Mouse (Mus musculus): ENCODE measurements around the gene Fcho1.
A peak's percentile ranks its signal among the peaks of the same experiment; 100 is the strongest.
"Not testable (repeated sequence)": the region's sequence is repeated elsewhere in the genome, so short reads cannot be mapped to it uniquely, and the experiment has no call there.

The Fcho1 gene

DNA sequence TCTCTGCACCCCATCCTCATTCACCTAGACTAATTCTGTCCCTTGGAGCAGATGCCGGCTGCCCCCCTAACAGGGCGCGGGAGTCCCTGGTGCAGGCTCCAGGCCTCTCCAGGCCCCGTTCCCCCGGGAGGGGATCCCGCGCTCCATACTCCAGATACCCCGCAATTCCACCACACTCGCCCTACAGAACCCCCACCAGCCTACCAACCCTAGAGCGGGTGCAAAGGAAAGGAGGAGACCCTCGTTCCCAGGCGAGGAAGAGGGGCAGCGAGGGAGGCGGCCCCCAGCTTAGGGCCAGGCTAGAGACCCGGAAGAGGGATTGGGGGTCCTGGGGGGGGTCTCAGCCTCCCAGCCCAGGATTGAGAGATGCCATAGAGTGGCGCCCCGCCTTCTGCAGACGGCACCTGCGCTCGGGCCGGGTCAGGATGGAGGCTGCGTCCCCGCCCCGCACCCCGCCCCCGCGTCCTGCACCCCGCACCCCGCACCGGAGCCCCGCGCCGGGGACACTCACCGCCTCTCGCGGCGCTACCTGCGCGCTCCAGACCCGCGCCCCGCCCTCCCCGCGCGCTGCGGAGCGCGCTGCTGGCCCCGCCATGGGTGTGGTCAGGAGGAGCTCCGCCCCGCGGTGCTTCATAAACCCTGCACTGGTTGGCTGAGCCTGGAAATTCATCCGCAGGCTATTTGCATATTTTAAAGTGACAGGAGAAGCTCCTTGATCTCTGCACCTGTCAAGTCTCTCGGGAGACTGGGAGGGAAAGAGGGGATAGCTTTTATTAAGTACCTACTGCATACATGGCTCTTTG lies at the start of gene Fcho1:
TSS of gene Fcho1 (minus strand) at position 595 of the 803 bp plus-strand sequence.
- peak; percentile 92 to 94 for DNase-seq (ENCODE audit: low spot score in 2 of 2)

DNA sequence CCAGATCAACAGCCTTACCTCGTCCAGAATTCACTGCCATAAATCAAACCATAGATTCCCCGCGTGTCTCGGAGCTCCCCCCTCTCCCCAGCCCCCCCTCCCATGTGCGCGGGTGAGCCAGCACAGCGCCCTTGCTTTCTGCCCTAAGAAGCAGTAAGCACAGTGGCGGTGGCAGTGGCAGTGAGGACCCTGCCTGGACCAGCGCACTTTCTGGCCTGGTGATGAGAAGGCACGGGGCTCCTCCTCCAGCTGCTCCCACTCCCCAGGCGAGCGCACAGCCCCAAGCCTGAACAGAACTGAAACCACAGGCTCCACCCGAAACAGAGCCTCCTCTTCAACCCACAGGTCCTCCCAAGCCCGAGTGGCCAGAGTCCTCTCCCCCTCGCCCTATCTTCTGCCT lies 45.8 kb upstream of the Fcho1 start:
- no peak for DNase-seq (ENCODE audit: low spot score in 2 of 2)

DNA sequence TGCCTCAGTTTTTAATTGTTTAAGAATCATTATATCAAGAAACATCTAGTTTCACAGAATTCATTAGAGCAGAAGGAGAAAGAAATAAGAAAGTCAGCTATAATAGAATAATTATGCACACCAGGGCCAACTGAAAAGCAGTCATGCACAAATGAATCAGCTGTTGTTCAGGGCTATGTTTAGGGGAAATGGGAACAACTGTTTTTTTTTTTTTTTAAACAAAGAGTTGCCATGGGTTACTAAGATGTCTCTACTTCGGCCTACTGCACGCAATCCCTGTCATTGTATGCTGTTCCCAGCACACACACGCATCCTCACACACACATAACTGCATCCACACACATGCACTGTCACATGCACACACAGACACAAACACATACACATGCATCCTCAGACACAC lies 33.3 kb upstream of the Fcho1 start:
- DNase-seq (ENCODE audit: low spot score in 2 of 2), result no peak

DNA sequence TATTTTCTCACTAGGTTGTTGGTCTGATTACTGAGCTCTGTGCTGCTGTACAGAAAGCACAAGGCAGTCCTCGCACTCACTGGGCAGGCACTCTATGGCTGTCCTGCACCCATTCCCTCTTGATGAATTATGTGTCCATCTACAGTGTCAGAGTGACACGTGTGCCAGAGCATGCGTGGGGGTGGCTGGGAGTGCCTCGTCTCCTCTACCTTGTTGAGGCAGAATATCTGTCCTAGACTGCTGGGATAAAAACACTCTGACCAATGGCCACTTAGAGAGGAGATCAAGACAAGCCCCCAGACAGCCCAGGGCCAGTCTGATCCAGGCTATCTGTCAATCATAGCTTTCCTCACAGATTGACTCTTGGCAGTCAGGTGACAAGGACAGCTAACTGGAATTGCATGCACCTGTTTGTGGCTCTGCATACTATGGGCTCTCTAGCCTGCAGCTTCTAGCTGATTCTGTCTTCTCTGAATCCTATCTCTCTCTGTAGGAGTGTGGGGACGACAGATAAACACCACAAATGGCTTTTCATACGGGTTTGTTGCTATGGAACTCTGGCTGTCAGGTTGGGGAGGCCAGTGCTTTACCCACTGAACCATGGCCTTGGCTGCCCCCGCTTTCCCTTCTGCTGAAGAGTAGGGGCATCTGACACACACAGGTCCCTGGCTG lies 27.5 kb upstream of the Fcho1 start:
- not testable (repeated sequence) for DNase-seq (ENCODE audit: low spot score in 2 of 2)

DNA sequence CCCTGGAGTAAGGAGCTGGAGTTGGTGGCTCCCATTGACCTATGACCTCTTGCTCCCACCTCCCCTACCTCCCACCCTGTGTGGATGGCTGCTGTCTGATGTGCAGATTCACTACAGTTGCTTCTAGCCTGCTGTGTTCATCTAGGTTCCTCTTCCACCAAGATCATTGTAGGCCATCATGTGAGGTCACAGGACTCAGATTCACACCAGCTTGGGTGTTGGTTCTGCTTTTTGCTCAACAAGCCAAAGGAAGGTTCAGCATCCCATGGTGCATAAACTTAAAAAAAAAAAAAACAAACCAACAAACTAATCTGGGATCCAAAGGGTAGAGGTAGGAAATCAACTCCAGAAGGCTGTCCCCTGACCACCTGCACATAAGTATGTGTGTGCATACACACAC lies 26.7 kb upstream of the Fcho1 start:
- not testable (repeated sequence) for DNase-seq (ENCODE audit: low spot score in 2 of 2)

DNA sequence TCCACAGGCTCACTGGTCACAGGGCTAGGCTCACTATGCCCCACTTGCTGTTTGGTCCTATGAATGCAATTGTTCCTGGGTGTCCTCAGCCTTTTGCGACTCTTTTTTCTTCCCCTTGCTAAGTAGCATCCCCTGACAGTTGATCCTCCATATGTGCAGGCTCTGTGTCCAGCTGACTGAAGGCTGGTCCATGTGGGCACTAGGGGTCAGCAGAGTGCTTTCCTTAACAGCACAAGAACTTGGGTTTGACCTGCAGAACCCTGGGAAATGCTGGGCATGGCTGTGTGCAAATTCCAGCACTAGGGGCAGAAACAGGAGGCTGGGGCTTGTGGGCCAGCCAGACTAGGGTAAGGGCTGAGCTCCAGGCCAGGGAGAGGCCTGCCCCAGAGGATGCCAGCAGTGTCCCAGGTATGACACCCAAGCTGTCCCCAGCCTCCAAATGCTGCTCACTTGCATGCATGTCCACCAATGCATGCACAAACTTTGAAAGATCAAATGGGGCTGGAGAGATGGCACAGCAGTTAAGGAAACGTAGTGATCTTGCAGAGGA lies 25.9 kb upstream of the Fcho1 start:
- DNase-seq (ENCODE audit: low spot score in 2 of 2), result peak; percentile 33 to 43

DNA sequence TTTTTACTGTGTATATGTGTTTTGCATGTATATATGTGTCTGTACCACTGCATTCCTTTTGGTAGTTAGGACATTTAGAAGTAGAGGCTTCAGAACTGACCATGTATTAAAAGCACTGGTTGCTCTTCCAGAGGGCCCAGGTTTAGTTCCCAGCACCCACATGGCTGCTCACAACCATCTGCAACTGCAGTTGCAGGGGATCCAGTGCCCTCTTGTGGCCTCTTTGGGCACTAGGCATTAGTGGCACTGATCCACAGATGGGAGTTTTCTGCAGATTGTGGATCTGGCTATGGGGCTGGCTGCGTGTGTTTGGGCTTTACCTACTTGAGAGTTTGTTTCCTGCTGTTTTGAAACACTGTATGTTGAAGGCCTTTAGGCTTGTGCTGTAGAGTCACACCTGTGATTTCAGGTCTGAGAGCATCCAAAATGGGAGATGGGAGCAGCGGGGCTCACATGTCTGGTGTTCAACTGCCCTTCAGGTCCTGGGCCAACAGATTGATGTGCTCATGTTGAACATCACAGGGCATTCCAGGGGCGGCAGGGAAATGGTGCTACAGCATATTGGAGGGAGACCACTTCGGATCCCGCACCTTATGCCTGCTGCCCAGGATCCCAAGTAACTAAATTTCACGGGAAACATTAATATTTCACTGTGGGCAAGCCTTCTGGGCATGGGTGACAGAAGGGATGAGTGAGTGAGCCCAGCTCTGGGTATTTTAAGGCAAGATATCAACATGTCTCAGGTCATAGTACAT lies 24.0 kb upstream of the Fcho1 start:
- peak in 1 of 2 experiments; percentile 11 for DNase-seq (ENCODE audit: low spot score in 2 of 2)

DNA sequence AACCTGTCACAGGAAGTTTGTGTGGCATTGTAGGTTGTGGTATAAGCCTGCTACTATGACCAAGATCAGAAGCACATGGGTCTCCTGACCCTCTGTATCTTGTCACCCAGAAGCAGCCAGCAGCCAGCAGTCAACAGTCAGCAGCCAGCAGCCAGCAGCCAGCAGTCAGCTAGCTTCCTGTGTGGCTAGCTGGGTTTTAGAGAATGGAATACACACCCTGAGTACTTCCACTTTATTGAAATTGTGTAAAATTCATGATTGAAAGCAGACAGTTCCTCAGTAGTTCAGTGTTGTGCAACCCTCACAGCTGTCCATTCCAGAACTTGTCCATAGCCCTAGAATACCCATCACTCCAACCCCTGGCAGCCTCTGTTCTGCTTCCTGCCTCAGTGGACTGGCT lies 21.6 kb upstream of the Fcho1 start:
- DNase-seq (ENCODE audit: low spot score in 2 of 2), result peak in 1 of 2 experiments; percentile 8

DNA sequence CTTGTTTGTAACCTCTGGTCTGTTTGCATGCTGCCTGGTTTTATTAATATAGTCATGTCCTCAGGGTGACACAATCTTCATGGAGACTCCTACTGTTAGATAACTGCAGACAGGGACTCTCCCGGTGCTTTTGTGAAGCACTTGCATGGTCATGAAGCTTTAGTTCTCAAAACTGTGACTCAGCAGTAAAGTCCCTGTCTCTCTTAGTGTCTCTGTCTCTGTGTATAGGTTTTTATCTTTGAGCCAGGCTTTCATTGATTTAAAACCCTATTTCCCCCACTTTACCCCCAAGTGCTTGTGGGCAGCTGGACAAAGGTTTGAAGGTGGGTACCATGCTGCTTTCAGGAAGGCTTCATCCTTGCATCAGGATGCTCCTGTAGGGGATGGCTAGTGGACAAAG lies 19.8 kb upstream of the Fcho1 start:
- DNase-seq (ENCODE audit: low spot score in 2 of 2), result no peak

DNA sequence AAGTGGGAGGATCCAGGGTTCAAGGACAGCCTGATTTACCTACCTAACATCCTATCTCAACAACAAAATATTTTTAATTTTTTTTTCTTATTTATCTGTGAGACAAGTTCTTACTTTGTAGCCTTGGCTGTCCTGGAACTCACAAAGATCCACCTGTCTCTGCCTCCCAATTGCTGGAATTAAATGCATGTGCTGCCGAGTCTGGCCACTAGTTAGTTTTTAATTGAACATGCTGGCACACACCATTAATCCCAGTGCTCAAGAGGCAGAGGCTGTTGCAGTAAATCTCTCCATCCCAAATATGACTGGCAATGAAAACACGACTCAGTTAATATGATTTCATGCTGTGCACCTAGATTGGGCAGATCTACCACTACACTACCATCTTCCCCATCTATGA lies 17.3 kb upstream of the Fcho1 start:
- DNase-seq (ENCODE audit: low spot score in 2 of 2), result no peak

DNA sequence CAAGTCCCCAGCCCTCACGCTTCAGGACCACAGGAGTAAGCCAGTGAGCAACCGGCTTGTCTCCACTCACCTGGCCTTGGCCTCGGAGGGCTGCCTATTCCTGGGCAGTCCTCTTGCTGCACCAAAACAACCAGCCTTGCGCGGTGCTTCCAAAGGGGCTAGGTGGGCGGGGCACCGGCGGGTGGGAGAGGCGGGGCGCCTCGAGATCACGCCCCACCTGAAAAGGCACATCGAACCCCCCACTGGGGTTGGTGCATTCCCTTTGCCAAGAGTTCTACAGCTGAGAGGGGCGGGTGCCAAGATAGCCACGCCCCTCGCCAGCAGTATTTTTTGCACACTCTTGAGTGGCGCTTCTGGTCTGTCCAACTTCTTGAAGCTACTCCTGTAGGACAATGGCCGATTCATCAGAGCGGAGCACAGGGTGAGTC lies 16.2 kb upstream of the Fcho1 start:
- no peak for DNase-seq (ENCODE audit: low spot score in 2 of 2)

DNA sequence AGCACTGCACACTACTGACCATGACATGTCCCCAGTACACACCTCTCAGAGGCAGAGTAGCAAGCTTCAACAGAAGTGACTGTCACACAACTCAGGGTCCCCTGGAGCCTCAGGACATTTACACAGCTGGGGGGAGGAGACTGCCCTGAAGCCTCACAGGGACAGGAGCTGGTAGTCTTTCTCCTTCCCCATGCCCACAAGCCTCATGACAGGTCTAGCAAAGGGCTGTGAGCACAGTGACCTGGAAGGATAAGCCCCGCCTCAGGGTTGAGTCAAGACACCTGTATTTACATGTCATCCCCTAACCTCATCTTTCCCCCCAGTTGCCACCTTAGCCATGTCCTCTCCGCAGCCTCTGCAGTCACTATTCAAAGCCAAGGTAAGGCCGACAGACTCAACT lies 15.7 kb upstream of the Fcho1 start:
- DNase-seq (ENCODE audit: low spot score in 2 of 2), result no peak

DNA sequence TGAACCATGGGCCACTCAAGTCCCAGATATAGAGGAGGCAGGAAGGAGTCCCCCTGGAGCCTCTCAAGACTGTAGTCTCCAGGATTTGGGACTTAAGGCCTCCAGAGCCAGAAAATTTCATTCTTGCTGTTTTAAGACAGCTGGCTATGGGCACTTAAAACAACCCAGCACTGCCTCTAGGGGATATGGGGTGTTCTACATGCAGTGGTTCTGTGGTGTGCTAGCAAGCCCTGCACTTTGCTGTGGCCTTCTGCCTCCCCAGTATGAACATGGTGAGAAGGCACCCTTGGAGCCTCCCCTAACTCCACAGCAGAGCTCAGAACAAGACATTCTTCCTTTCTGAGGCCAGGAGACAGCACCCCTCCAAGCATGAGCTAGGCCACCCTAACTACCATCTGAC lies 12.8 kb upstream of the Fcho1 start:
- DNase-seq (ENCODE audit: low spot score in 2 of 2), result not testable (repeated sequence)

DNA sequence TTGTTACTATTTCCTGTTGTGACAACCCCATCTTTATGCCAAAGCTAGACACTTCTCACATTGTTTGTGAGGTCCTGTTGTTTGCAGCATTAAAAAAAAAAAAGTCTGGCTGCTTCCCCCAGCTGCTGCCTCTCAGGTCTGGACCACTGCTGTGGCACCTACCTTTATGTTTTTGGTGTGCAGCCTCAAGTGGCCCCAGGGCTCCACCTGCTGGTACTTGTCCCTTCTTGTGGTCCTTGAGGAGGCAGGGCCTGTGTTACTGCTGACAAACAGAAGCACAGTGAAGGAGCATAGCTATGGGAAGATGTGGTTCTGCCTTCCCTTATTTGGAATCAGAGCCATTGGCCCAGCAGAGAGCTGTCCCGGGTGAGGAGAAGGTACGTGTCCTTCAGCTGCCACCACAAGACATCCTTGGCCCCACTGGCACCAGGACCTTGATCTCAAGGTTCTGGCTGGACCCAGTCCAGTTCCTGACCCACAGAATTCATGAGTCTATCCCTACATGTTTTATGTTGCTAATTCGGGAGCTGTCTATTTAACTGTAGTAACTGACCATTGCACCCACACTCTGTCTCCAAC lies 6.2 kb upstream of the Fcho1 start:
- peak; percentile 73 to 76 for DNase-seq (ENCODE audit: low spot score in 2 of 2)

DNA sequence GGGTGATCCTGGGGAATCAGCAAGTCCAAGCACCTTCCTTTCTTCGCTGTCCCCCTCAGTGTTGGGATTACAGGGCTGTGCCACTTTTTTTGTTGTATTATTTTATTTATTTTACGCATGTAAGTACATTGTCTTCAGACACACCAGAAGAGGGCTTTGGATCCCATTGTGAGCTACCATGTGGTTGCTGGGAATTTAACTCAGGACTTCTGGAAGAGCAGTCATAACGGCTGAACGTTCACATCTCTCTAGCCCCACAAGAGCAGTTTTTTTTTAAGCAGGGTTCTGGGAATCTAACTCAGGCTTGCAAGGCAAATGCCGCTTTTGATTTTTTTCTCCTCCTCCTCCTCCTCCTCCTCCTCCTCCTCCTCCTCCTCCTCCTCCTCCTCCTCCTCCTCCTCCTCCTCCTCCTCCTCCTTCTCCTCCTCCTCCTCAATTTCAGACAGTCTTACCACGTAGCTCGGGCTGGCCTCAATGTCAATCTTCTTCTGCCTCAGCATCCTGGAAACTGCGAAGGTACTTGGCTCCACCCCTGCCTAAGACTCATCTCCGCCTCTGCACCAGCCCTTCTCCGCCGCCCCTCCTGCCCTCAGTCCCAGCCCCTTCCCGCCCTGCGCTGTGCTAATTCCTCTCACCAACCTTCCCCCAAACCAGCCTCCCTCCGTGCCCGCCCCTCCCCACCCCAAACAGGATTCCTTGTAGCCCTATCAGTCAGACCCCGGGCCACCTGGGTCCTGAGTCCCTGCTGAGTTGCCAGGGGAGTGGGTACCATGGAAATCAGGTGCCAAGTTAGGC lies 3.5 kb upstream of the Fcho1 start:
- peak; percentile 70 to 71 for DNase-seq (ENCODE audit: low spot score in 2 of 2)

DNA sequence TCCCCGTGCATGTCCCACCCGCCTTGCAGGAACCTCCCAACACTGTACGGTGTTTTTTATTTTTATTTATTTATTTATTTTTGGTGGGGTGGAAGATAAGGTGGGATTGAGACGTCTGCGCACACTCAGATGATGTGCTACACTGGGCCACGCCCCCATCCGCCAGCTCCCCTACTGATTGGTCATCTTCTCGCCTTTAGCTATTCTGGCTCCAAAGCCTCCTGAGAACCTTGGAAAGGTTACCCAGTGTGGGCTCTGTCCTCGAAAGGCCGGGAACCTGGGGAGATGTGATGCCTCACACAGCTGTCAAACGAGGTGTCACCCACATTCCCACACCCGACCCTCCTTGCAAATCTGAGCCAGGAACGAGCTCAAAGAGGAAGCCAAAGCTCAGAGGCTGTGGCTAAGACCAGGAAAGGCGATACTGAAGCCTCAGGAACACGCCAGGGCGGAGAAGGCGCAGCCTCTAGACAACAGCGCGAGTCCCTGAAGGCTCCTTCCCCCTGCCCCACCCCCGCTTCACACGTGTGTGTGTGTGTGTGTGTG lies 2.8 kb upstream of the Fcho1 start:
- peak; percentile 81 to 88 for DNase-seq (ENCODE audit: low spot score in 2 of 2)

DNA sequence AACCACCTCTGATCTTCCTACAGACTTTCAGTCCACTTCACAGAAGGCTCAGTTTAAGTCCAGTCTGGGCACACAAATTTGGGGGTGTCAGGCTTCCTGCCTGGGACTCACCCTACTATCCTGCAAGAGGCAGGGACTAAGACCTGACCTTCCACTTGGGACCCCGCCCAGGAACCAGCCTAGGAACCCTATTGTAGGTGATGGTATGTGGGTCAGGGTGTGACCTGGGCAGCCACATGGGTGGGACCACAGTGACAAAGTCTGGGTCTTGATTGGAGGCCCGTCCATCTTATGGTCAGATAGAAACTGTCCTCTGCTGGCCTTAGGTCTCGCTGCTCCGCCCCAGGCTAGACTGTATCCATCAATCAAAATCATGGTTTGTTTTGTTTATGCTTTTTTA lies 1.1 kb downstream of the Fcho1 start:
- peak; percentile 47 to 52 for DNase-seq (ENCODE audit: low spot score in 2 of 2)

DNA sequence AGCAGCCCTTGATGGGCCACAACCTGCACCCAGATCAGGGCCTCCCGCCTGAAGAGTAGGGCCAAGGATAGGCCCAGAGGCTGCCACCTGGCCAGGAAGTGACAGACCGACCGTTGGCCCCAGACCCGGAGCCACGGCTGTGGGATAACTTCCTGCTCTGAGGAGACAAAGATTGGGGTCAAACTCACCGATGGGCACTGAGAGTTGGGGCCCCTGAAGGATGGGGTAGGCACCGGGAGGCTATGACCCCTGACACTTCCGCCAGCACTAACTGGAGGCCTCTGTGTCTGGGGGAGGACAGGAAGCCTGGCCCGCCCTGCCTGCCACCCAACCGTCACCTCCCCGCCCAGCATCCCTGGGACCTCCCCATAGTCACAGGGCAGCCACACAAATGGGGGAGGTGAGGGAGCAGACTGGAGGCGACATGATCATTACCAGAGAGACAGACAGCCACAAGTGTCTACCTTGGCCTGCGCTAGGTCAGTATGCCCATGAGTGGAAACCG lies 2.4 kb downstream of the Fcho1 start:
- DNase-seq (ENCODE audit: low spot score in 2 of 2), result peak in 1 of 2 experiments; percentile 40

DNA sequence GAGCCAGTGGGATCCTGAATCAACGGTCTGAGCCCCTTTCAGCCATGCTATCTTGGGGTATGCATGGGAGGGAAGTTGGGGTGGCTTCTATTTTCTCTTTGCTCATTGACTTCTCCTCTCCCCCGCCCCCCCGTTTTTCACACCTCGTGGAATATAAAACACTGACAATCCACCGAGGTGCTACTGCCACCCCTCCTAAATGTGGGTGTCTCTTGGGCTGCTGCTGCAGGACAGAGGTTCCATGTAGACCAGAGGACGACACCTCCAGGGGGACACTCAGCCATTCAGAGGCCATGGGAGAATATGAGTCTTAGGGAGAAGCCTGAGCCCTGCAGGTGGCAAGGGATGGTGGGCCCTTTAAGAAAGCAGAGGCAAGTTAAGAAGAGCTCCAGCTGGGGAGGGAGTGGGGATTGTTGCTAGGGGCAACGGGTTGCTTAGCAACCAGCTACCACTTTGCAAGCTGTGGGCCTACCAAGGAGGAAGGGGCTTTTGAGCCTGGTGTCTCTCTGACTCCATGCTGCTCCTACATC lies 5.5 kb downstream of the Fcho1 start:
- DNase-seq (ENCODE audit: low spot score in 2 of 2), result peak; percentile 93 to 96

DNA sequence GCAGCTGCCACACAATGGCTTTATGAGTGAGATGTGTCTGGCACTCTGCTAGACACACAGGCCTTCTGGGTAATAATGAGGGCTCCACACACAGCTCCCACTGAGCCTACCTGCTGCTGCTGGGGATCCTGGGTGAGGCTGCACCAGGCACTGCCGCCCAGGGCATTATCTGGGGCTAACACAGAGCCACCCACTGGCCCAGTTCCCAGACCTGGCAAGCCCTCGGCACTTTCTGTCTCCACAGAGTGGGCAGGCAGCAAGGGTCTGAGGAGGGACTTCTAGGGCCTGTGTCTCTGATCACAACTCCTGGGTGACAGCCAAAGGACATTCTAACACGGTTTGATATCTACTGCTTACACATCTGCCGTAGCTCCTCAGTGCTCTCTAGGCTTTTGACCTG lies 6.3 kb downstream of the Fcho1 start:
- DNase-seq (ENCODE audit: low spot score in 2 of 2), result peak; percentile 84 to 86
